Mouse (Mus musculus): ENCODE data around the gene Meis2. TPM values are rescaled to one million over a fixed set of nuclear protein-coding genes. Genes with fewer than 3 reads are reported as not detected.

The Meis2 gene
- polyA plus RNA-seq, 1 experiment from 2014 or later: 92.0 TPM

DNA sequence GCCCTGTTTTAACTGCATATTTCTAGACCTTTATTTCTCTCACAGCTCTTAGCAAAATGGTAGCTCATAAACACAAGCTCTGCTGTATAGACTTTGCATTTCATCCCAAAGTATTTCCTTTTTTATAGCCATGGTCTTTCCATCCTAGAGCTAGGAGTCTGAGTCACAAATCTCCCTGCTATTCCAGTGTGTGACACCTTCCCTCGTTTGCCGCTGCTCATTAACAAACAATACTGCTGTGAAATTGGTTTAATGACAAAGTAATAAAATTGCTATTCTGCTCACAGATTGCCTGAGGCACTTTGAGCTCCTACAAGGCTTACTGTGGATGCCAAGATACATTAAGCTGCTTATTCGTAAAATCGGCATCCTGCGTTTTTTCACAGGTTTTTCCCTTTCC lies 168.1 kb downstream of the Meis2 start:
- Histone ChIP-seq H3K9me3 (no peaks in the 10 kb centered on the region), H3K27me3 (no peaks in the 10 kb centered on the region; the same call in 1 of the 2 replicates), H3K4me3 (no peak overlapping the region), H3K9ac (no peak overlapping the region), H3K4me2 (peak overlapping the region; percentile 37), H3K36me3 (no peaks in the 10 kb centered on the region), H3K27ac (replicated peaks) (peak overlapping the region; percentile 79), H3K4me1 (replicated peaks) (peaks cover 73% of the 10 kb centered on the region)
- ATAC-seq (ENCODE audit: low read depth): peak; percentile 73
- WGBS: 14% methylated on average over 5 of the region's 5 CpGs

DNA sequence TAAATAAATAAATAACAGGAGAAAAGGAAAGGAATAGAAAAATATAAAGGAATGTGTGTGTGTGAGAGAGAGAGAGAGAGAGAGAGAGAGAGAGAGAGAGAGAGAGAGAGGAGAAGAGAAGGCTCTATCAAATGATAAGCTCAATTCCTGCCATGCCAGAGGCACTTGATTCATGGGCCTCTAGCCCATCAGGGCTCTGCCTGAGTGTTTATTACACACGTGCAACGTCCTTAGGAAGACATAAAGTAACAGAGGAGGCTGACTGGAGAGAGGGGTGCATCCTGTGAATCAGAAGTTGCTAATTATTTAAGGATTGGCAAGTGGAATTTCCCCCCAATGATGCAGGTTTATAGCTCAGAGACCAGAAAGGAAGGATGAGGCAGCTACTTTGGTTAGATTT lies 168.6 kb downstream of the Meis2 start:
- Histone ChIP-seq H3K4me2 (no peak overlapping the region), H3K36me3 (no peaks in the 10 kb centered on the region), H3K4me1 (replicated peaks) (peaks cover 73% of the 10 kb centered on the region), H3K9me3 (no peaks in the 10 kb centered on the region), H3K9ac (no peak overlapping the region), H3K4me3 (no peak overlapping the region), H3K27me3 (no peaks in the 10 kb centered on the region; the same call in 1 of the 2 replicates), H3K27ac (replicated peaks) (peak overlapping the region; percentile 79)
- ATAC-seq (ENCODE audit: low read depth): peak; percentile 34; the same call in 1 of the 2 replicates
- 2% methylated on average over 2 of the region's 2 CpGs for WGBS

DNA sequence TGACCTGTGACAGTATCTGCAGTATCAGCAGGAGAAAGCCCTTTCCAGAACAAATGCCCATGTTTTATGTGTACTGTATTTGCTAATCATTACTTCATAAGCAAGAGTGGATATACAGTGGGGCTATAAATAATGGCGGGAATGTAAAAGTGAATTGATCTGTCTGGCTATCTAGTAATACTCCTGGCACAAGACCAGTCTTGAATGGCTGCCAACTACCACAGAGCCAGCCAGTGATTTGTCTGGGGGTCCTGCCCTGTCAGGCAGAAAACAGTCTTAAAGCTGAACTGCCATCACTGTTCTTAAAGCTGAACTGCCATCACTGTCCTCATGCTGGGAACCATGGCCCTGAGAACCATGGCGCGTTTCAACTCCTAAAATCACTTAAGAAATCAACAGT lies 169.9 kb downstream of the Meis2 start:
- Histone ChIP-seq H3K27ac (replicated peaks) (peak overlapping the region; percentile 79), H3K4me1 (replicated peaks) (peaks cover 73% of the 10 kb centered on the region), H3K9me3 (no peaks in the 10 kb centered on the region), H3K4me2 (peak overlapping the region; percentile 22; the same call in 1 of the 2 replicates), H3K27me3 (peaks cover 5% of the 10 kb centered on the region; the same call in 1 of the 2 replicates), H3K36me3 (no peaks in the 10 kb centered on the region), H3K9ac (no peak overlapping the region), H3K4me3 (no peak overlapping the region)
- ATAC-seq (ENCODE audit: low read depth): peak; percentile 57
- 45% methylated on average over 3 of the region's 3 CpGs for WGBS

DNA sequence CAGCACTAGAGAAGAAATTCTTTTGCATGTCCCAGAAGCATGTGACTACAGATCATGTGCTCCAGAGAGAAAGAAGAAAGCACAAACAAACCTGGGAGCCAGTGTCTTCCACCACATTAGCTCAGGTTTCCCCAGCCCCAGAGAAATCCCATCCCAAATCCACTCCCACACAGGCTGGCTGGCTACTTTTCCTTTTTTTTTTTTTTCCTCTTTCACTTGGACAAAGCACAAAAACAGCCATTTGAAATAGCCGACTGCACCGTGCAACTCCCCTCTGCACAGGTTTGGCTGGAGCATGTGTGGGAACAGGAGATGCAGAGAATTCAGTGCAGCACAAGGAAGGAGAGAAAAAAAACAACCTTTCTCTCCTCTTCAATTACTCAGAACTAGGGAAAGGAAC lies 170.4 kb downstream of the Meis2 start:
- Histone ChIP-seq H3K9ac (no peak overlapping the region), H3K27ac (replicated peaks) (peak overlapping the region; percentile 79), H3K36me3 (no peaks in the 10 kb centered on the region), H3K4me1 (replicated peaks) (peaks cover 69% of the 10 kb centered on the region), H3K4me3 (no peak overlapping the region), H3K4me2 (peak overlapping the region; percentile 22; the same call in 1 of the 2 replicates), H3K27me3 (peaks cover 5% of the 10 kb centered on the region; the same call in 1 of the 2 replicates), H3K9me3 (no peaks in the 10 kb centered on the region)
- ATAC-seq (ENCODE audit: low read depth): peak; percentile 49
- 17% methylated on average over 2 of the region's 2 CpGs for WGBS

DNA sequence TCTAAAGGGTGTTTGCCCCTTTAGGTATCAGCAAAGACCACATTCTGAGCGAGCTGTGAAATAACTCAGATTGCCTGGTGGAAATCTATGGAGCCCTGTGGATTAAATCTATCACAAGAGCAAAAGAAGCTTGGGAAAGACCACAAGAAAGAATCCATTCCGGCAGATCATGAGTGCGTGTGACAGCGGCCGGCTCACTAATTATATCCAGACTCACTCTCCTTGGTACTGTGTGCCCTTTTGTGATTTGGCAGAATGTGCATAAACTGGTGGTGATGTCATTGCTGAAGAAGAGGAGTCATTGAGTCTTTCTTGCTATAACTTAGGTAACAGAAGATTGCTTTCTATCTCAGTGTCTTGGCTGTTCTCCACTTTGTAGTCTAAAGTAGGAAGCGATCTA lies 172.5 kb downstream of the Meis2 start:
- no peak for ATAC-seq (ENCODE audit: low read depth)
- Histone ChIP-seq H3K36me3 (no peaks in the 10 kb centered on the region), H3K9me3 (no peaks in the 10 kb centered on the region), H3K27ac (replicated peaks) (no peak overlapping the region), H3K9ac (no peak overlapping the region), H3K4me2 (no peak overlapping the region), H3K4me3 (no peak overlapping the region), H3K4me1 (replicated peaks) (peaks cover 62% of the 10 kb centered on the region), H3K27me3 (peaks cover 5% of the 10 kb centered on the region; the same call in 1 of the 2 replicates)
- WGBS: 74% methylated on average over 6 of the region's 6 CpGs

DNA sequence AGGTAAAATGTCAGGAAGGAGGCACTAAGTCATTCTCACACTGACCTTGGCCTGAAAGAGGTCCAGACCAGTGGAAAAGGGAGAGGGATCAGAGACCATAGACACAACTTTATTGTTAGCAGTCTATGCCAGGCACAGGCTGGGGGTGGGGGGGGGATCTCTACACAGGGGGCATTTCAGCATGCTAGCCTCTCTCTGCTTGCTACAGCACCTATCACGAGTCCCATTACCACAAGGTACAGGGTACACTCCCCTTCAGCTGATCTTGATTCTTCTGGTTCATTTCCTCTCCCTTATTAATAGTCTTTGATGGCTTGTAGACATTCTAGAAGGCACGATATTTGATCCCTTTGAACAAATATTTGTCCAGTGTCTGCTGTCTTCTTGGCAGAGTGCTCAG lies 174.9 kb downstream of the Meis2 start:
- H3K36me3 ChIP-seq: no peaks in the 10 kb centered on the region
- H3K9me3 ChIP-seq: no peaks in the 10 kb centered on the region
- peaks cover 5% of the 10 kb centered on the region; the same call in 1 of the 2 replicates for H3K27me3 ChIP-seq
- H3K27ac ChIP-seq (replicated peaks): no peak overlapping the region
- no peak overlapping the region for H3K9ac ChIP-seq
- no peak overlapping the region for H3K4me2 ChIP-seq
- peaks cover 38% of the 10 kb centered on the region for H3K4me1 ChIP-seq (replicated peaks)
- WGBS: 57% methylated on average over 2 of the region's 2 CpGs
- ATAC-seq (ENCODE audit: low read depth): no peak
- H3K4me3 ChIP-seq: no peak overlapping the region

DNA sequence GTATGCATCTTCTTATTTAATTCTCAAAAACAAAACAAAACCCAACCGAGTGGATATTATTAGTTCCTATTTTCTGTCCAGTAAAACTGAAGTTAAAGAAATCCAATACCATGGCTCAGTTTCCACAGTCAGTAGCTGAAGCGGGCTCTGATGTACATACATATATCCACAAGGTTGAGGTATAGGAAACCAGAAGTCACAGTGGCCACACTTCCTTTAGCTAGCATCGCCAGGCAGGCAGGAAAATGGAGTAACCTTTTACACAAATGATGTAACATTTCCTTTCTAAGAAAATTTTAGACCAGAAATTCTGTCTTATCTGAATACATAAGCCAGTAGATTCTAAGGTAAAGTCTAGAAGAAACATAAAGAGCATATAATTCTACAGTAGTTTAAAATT lies 175.6 kb downstream of the Meis2 start:
- Histone ChIP-seq H3K9ac (no peak overlapping the region), H3K36me3 (no peaks in the 10 kb centered on the region), H3K4me1 (replicated peaks) (peaks cover 31% of the 10 kb centered on the region), H3K4me2 (no peak overlapping the region), H3K4me3 (no peak overlapping the region), H3K9me3 (no peaks in the 10 kb centered on the region), H3K27ac (replicated peaks) (no peak overlapping the region), H3K27me3 (peaks cover 5% of the 10 kb centered on the region; the same call in 1 of the 2 replicates)
- WGBS: 89% methylated on average over 3 of the region's 3 CpGs
- no peak for ATAC-seq (ENCODE audit: low read depth)

DNA sequence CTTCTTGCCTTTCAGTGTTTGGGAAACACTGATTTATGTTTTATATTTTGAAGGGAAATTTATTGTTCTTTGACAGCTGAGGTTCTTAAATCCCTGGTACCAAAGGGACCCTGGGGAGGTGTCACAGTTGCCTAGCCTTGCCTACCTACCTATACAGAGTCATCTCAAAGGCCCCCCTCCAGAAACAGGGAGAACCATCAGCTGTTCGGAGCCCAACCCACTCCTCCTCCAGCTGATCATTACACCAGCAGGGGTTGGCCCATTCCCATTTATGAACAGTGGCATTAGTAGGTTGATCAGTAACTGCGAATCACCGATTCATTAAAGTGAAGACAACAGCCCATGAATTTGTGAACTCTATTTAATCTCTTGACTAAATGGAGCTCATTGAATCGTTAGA lies 176.4 kb downstream of the Meis2 start:
- H3K4me3 ChIP-seq: no peak overlapping the region
- 46% methylated on average over 4 of the region's 4 CpGs for WGBS
- peaks cover 5% of the 10 kb centered on the region; the same call in 1 of the 2 replicates for H3K27me3 ChIP-seq
- peaks cover 32% of the 10 kb centered on the region for H3K4me1 ChIP-seq (replicated peaks)
- H3K27ac ChIP-seq (replicated peaks): no peak overlapping the region
- no peaks in the 10 kb centered on the region for H3K9me3 ChIP-seq
- no peak for ATAC-seq (ENCODE audit: low read depth)
- H3K4me2 ChIP-seq: no peak overlapping the region
- H3K36me3 ChIP-seq: no peaks in the 10 kb centered on the region
- H3K9ac ChIP-seq: no peak overlapping the region

DNA sequence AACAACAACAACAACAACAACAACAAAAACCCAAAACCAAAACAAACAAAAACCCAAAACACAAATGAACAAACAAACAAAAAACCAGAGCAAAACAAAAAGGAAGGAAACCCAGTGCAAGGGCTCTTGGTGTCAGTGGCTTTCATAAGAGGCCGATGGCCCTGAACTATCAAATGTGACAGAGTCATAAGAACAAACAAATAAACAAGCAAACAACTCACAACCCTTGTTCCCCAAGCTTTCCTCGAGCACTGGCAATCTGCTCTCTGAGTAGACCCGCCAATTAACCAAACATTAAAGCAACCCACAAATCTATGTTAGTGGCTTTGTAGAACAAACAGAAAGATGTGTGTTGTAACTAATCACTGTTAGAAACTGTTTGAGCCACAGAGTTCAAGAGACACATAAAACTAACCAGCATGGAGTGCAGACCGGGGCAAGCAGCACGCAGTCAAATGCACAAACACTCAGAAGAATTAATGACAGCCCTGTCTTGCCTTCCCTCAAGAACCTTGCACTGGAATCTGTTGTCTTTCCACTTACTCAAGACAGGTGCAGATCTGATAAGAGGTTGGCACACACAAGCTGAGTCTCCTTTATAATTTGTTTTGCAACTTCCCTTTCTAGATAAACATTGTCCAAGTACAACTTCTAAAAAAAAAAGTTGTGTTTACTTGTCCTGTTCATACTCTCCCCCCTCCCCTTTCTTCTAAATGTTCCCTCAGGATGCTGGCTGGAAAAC lies 177.1 kb downstream of the Meis2 start:
- Histone ChIP-seq H3K4me3 (no peak overlapping the region), H3K9me3 (no peaks in the 10 kb centered on the region), H3K27ac (replicated peaks) (no peak overlapping the region), H3K27me3 (peaks cover 5% of the 10 kb centered on the region; the same call in 1 of the 2 replicates), H3K4me1 (replicated peaks) (peaks cover 32% of the 10 kb centered on the region), H3K36me3 (no peaks in the 10 kb centered on the region), H3K9ac (no peak overlapping the region), H3K4me2 (no peak overlapping the region)
- no peak for ATAC-seq (ENCODE audit: low read depth)
- 46% methylated on average over 5 of the region's 5 CpGs for WGBS

DNA sequence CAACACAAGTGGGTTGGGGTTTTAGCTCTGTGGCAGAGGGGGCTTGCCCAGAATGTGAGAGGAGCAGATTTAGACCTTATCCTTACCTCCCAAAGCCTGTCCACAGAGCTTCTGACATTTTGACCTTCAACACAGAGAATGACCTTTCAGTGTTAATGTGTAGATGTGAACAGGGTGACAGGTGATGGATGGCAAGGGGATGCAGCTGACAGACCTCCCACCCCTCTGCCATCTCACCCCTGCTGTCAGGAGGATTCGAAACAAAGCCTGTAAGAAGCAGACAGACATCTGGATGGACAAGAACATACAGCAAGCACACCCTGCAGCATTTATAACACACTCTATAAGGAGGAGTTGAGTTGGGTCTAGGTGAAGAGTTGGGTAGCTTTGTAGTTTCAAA lies 178.0 kb downstream of the Meis2 start:
- Histone ChIP-seq H3K9ac (no peak overlapping the region), H3K9me3 (no peaks in the 10 kb centered on the region), H3K4me1 (replicated peaks) (peaks cover 28% of the 10 kb centered on the region), H3K36me3 (no peaks in the 10 kb centered on the region), H3K27ac (replicated peaks) (no peak overlapping the region), H3K4me2 (no peak overlapping the region), H3K27me3 (peaks cover 5% of the 10 kb centered on the region; the same call in 1 of the 2 replicates), H3K4me3 (no peak overlapping the region)
- WGBS: 29% methylated on average over 1 of the region's 1 CpGs
- ATAC-seq (ENCODE audit: low read depth): no peak

DNA sequence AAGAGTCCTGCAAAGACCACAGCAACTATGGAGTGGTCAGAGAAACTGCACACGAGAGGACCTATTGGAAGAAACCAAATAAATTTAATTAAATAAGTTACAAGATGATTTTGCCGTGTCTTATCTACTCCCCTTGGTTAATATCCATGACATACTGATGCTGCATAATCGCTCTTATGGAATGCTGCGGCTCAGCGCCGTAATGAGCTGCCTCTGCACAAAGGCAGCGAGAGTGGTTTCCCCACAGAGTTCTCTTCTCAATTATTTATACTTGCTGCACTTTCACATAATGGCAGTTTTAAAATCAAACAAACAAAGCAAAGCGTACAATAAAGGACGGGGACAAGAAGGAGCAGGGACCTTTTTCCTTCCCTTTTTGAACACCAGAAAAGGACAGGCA lies 181.5 kb downstream of the Meis2 start:
- H3K27ac ChIP-seq (replicated peaks): peak overlapping the region; percentile 62
- H3K4me1 ChIP-seq (replicated peaks): peaks cover 31% of the 10 kb centered on the region
- peak overlapping the region; percentile 17; the same call in 1 of the 2 replicates for H3K4me2 ChIP-seq
- 24% methylated on average over 9 of the region's 9 CpGs for WGBS
- H3K9ac ChIP-seq: no peak overlapping the region
- H3K9me3 ChIP-seq: no peaks in the 10 kb centered on the region
- no peak overlapping the region for H3K4me3 ChIP-seq
- H3K36me3 ChIP-seq: no peaks in the 10 kb centered on the region
- H3K27me3 ChIP-seq: no peaks in the 10 kb centered on the region
- peak; percentile 61 for ATAC-seq (ENCODE audit: low read depth)

DNA sequence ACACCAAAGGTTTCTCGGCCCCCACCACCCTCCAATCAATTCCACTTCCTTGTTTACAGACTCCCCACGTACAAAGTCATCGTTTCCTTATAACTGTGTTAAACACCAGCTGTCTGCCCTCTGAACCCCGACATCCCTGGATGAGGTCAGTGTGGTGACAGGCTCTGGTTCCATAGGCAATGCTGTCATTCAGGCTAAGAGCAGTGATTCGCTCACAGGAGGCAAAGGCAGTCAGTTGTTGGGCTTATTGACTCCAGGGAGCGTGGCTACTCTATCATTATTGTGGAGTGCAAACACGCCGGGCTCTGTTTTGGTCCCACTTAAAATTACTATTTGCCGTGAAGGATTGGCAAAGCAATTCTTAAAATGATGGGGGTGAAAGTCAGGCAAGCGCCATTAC lies 182.1 kb downstream of the Meis2 start:
- Histone ChIP-seq H3K9ac (no peak overlapping the region), H3K4me1 (replicated peaks) (peaks cover 24% of the 10 kb centered on the region), H3K27me3 (no peaks in the 10 kb centered on the region), H3K36me3 (no peaks in the 10 kb centered on the region), H3K9me3 (no peaks in the 10 kb centered on the region), H3K4me2 (no peak overlapping the region), H3K27ac (replicated peaks) (0 out of 2 replicates have a peak overlapping the region, but pooled peaks have one; percentile 4), H3K4me3 (no peak overlapping the region)
- WGBS: 50% methylated on average over 10 of the region's 10 CpGs
- ATAC-seq (ENCODE audit: low read depth): no peak
